Mouse (Mus musculus): ENCODE results near the gene Edil3.

- TF ChIP-seq CTCF (IDR thresholded peaks at IDR 0.05; ENCODE audit: control insufficient read depth, insufficient read depth, low read length) = no peak
- TF ChIP-seq POLR2A (IDR thresholded peaks at IDR 0.05; ENCODE audit: borderline replicate concordance, control insufficient read depth, low read depth, low read length) = no peak
These were observed 186.6 kb downstream of the Edil3 start for GRCm38 (mm10) chr13:89007696-89008427.
